ENCODE assay signal across 19 mouse cellular contexts in genomic region chr14:24006276-24006675, GRCm38 (mm10). TPM values are rescaled to one million over a fixed set of nuclear protein-coding genes. Genes with fewer than 3 reads are reported as not detected.
DNase-seq lines count a peak whose midpoint lies in the region; ATAC-seq and TF ChIP-seq lines count a peak whose summit lies in the region.
"Had no signal": no experiment of that assay in that cellular context is flagged by ENCODE, and none has a peak within 500 bp of the region (broad histone marks: within the 10 kb centered on the region; RNA-seq: fewer than 3 reads in every experiment).

No protein-coding gene starts in this region.

- H3K4me1 ChIP-seq in midbrain, embryonic 14.5 days (ENCODE audit: control insufficient read depth, insufficient read depth, low read length): peaks cover 16% of the 10 kb centered on the region
- H3K4me1 ChIP-seq in midbrain, postnatal 0 days (ENCODE audit: insufficient read depth, low read length): peaks cover 3% of the 10 kb centered on the region; the same call in 1 of the 2 replicates
- peaks cover 17% of the 10 kb centered on the region for H3K4me1 ChIP-seq in hindbrain, embryonic 16.5 days (ENCODE audit: control insufficient read depth, insufficient read depth, low read depth, low read length)
- H3K4me1 ChIP-seq: liver, embryonic 15.5 days had no signal

- no peak overlapping the region for H3K27ac ChIP-seq in midbrain, embryonic 14.5 days (replicated peaks; ENCODE audit: low read depth, low read length)
- no peak overlapping the region for H3K27ac ChIP-seq in midbrain, postnatal 0 days (ENCODE audit: low read depth, low read length)
- H3K27ac ChIP-seq in hindbrain, embryonic 16.5 days (ENCODE audit: low read depth, low read length): no peak overlapping the region
- H3K27ac ChIP-seq: forebrain, embryonic 12.5 days; hindbrain, embryonic 12.5 days; limb, embryonic 15.5 days; liver, embryonic 15.5 days; midbrain, embryonic 12.5 days had no signal

- TF ChIP-seq CTCF in midbrain, postnatal 0 days (IDR thresholded peaks at IDR 0.05): no peak

- ATAC-seq in midbrain, embryonic 14.5 days (ENCODE audit: low FRiP score, low TSS enrichment): no peak
- ATAC-seq in midbrain, postnatal 0 days (ENCODE audit: low FRiP score): no peak
- ATAC-seq in hindbrain, embryonic 16.5 days: no peak
- ATAC-seq: inflammation-experienced regulatory T-cells, adult 6 months; lung, postnatal 0 days had no signal

- no peak overlapping the region for H3K4me3 ChIP-seq in midbrain, embryonic 14.5 days (replicated peaks; ENCODE audit: low read depth, low read length)
- H3K4me3 ChIP-seq in midbrain, postnatal 0 days (ENCODE audit: low read depth, low read length): no peak overlapping the region
- H3K4me3 ChIP-seq in hindbrain, embryonic 16.5 days (ENCODE audit: low read length): no peak overlapping the region
- H3K4me3 ChIP-seq: forebrain, embryonic 12.5 days; hindbrain, embryonic 12.5 days; limb, embryonic 15.5 days; liver, embryonic 15.5 days; midbrain, embryonic 12.5 days had no signal

- H3K36me3 ChIP-seq in midbrain, embryonic 14.5 days (ENCODE audit: control insufficient read depth, insufficient read depth, low read length): no peaks in the 10 kb centered on the region
- H3K36me3 ChIP-seq in midbrain, postnatal 0 days (ENCODE audit: insufficient read depth, low read length): no peaks in the 10 kb centered on the region
- no peaks in the 10 kb centered on the region for H3K36me3 ChIP-seq in hindbrain, embryonic 16.5 days (ENCODE audit: control insufficient read depth, insufficient read depth, low read length)
- H3K36me3 ChIP-seq: forebrain, embryonic 12.5 days; hindbrain, embryonic 12.5 days; limb, embryonic 15.5 days; liver, embryonic 15.5 days; midbrain, embryonic 12.5 days had no signal

- no peak overlapping the region for H3K9ac ChIP-seq in midbrain, embryonic 14.5 days (replicated peaks; ENCODE audit: low read length)
- no peak overlapping the region for H3K9ac ChIP-seq in midbrain, postnatal 0 days (replicated peaks; ENCODE audit: low read length, poor library complexity, severe bottlenecking)
- H3K9ac ChIP-seq in hindbrain, embryonic 16.5 days (ENCODE audit: low read depth, low read length): no peak overlapping the region
- H3K9ac ChIP-seq: forebrain, embryonic 12.5 days; hindbrain, embryonic 12.5 days; limb, embryonic 15.5 days; liver, embryonic 15.5 days; midbrain, embryonic 12.5 days had no signal

- peak; percentile 18 for DNase-seq in gastrocnemius, postnatal 10 days
- DNase-seq in gastrocnemius, postnatal 14 days: no peak
- DNase-seq in midbrain, embryonic 14.5 days: peak; percentile 31
- no peak for DNase-seq in midbrain, postnatal 0 days (ENCODE audit: low spot score)
- DNase-seq in kidney, adult 9 months: peak; percentile 36
- peak; percentile 62 to 65 for DNase-seq in kidney, postnatal 25 days
- DNase-seq: adrenal gland, adult 8-10 months; cerebellum, adult 18-20 months; gastrocnemius, postnatal 25 days; right cerebral cortex, postnatal 25 days had no signal

- intact Hi-C loops in gastrocnemius, postnatal 14 days (cut with DNase I; ENCODE audit: low total_unique reads): loop anchor here (5.0 to 10.0 kb wide), 3 partner anchors 111 to 424 kb away; no protein-coding TSS in a partner anchor

- H3K27me3 ChIP-seq in midbrain, embryonic 14.5 days (ENCODE audit: control insufficient read depth, insufficient read depth, low read length): peaks cover 34% of the 10 kb centered on the region
- H3K27me3 ChIP-seq in midbrain, postnatal 0 days (ENCODE audit: insufficient read depth, low read length): no peaks in the 10 kb centered on the region; the same call in 1 of the 2 replicates
- H3K27me3 ChIP-seq in hindbrain, embryonic 16.5 days (replicated peaks; ENCODE audit: control insufficient read depth, insufficient read depth, low read length): peaks cover 3% of the 10 kb centered on the region

- WGBS in midbrain, embryonic 14.5 days: 48% methylated on average over 2 of the region's 2 CpGs
- WGBS in midbrain, postnatal 0 days: 67% methylated on average over 2 of the region's 2 CpGs
- WGBS in hindbrain, embryonic 16.5 days: 63% methylated on average over 2 of the region's 2 CpGs

- H3K9me3 ChIP-seq in midbrain, embryonic 14.5 days (ENCODE audit: control insufficient read depth, low read length): no peaks in the 10 kb centered on the region
- H3K9me3 ChIP-seq in midbrain, postnatal 0 days (ENCODE audit: low read length): no peaks in the 10 kb centered on the region
- H3K9me3 ChIP-seq in hindbrain, embryonic 16.5 days (ENCODE audit: control insufficient read depth, low read length): no peaks in the 10 kb centered on the region
- H3K9me3 ChIP-seq: forebrain, embryonic 12.5 days; hindbrain, embryonic 12.5 days; limb, embryonic 15.5 days; liver, embryonic 15.5 days; midbrain, embryonic 12.5 days had no signal

- no peak overlapping the region for H3K4me2 ChIP-seq in midbrain, embryonic 14.5 days (ENCODE audit: low read length)
- no peak overlapping the region for H3K4me2 ChIP-seq in midbrain, postnatal 0 days (ENCODE audit: low read depth, low read length, poor library complexity, severe bottlenecking)
- H3K4me2 ChIP-seq in hindbrain, embryonic 16.5 days (ENCODE audit: low read length): no peak overlapping the region
- H3K4me2 ChIP-seq: forebrain, embryonic 12.5 days; hindbrain, embryonic 12.5 days; limb, embryonic 15.5 days; liver, embryonic 15.5 days; midbrain, embryonic 12.5 days had no signal

RNA-seq across cellular contexts. Expression of gene Kcnma1, which starts 8.0 kb away (rescaled TPM):
- total RNA-seq in gastrocnemius, postnatal 10 days (2021): 10 to 100 TPM; 30.1 to 33.2 TPM
- 10 to 100 TPM; 35.5 to 50.7 TPM for total RNA-seq in gastrocnemius, postnatal 14 days (2021)
- polyA plus RNA-seq in midbrain, embryonic 14.5 days (2014; fragmentation: Nextera tagmentation; extraction: Ambion mirVana): 17.8 and 18.3 TPM in 2 replicates
- 45.7 and 55.4 TPM in 2 replicates for total RNA-seq in midbrain, postnatal 0 days (2014; rRNA removed)
- 17.4 and 20.6 TPM in 2 replicates for polyA plus RNA-seq in midbrain, postnatal 0 days (2015; fragmentation: Nextera tagmentation; extraction: Ambion mirVana)
- polyA plus RNA-seq in hindbrain, embryonic 16.5 days (2015; fragmentation: Nextera tagmentation; extraction: Ambion mirVana): 15.8 and 17.2 TPM in 2 replicates
- total RNA-seq: megakaryocyte progenitor cell, adult 5-6 weeks had no signal
- polyA plus RNA-seq: inflammation-experienced regulatory T-cells, adult 6 months had no signal

Comparison
In these comparisons a context has a peak if more than half of its experiments do, and no peak if none do; other contexts are left out.
1. DNase-seq: peak in gastrocnemius, postnatal 10 days (single experiment), midbrain, embryonic 14.5 days (single experiment), kidney, adult 9 months (single experiment) and kidney, postnatal 25 days (2 of 2); none in gastrocnemius, postnatal 14 days (single experiment) and midbrain, postnatal 0 days (single experiment).